Mouse (Mus musculus): Measurements from ENCODE around the gene Xdh.

The Xdh gene

DNA sequence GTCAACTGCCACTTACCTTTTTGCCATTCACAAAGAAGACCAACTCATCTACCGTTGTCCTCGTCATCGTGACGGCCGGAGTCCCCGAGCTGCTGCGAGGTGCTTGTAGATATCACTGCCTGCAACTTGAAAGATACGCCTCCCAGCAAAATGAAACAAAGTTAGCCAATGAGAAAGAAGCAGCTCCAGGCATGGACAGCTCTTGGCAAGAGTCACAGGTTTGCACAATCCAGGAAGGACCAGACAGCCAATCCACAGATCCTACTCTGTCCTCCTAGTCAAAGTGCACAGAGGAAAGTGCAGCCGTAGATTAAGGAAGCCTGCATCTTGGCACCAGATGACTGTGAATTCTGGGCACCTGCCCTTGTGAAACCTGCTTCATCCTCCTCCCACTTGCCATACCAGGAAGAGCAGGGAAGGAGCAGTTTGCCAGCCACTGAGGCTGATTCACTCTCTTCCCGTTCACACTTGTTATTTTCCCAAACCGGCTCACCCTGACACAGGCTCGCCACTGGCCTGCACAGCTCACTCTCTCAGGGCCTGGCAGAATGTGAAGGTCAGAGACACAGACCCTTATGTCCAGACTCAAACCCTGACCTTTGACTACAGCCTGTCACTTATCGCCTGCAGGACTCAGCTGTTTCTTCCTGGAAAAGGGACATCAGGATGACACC, at the start of gene Xdh:
Xdh (minus strand) TSS at position 135 of the 674 bp plus-strand sequence.
- no peak for DNase-seq (ENCODE audit: low spot score in 2 of 2)

DNA sequence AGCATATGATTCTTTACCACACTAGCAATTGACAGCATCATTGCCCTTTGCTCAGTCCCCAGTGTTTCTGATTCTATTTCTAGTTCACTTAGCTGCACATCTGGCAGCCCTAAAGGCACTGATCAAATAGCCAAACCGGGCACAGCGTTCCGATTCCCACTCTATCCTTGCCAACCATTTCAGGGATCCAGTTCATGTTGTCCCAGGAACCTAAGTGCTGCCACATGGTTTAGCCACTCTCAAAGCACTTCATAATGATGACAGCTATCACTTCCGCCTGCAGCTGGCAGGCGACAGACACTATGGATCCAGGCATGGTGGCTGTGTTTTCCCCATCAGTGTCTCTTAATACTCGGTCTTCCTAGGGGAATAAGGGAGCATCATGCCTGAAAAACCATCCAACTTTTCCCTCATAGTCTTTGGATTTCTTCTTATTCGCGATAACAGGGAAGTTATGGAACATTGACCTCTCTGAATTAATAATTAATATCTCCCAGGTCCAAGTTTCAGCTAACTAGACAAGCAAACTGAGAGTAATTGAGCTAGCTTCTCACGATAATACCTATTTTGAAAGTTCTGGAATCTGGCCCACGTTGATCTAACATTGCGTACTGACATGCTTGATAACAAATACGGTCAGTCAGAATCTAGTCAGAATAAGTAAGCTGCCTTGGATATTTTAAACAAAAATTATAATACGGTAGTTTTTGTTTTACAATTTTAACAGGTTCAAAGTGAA, 46.1 kb upstream of the Xdh start:
- DNase-seq (ENCODE audit: low spot score in 2 of 2), result no peak

DNA sequence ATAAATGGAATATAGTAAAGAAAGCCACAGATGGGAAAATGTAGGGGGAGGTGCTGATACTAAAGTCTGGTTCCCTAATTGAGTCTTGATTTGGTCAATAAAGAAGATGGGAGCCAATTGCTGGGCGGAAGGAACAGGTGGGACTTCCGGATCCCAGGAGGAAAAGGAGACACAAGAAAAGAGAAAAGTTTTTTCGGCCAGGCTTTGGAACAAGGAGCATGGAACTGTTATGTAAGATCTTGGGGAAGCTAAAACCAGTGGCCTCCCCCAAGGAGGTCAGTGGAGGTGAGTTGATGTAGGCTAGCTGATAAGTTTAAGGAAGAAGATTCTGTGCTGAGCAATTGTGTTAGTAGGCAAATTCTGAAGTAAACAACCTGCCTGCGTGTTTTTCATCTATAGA, 41.3 kb upstream of the Xdh start:
- DNase-seq (ENCODE audit: low spot score in 2 of 2), result no peak

DNA sequence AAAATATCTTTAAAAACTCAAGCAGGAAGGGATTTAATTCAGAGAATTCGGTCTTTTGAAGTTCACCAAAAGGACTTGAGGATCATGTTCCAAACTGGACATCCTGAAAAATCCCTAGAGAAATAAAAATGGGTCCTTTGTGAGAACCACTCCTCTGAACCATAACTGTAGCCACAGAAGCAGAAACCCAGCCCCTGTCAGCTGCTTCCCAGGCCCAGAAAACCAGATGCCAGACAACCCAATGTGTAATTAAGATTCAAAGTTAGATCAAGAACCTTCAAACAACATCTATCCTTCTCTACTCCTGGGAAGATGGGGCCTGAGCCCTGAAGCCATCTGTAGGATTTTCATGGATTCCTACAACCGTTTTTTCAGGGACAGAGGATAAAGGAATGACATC, 36.6 kb upstream of the Xdh start:
- DNase-seq (ENCODE audit: low spot score in 2 of 2), result no peak

DNA sequence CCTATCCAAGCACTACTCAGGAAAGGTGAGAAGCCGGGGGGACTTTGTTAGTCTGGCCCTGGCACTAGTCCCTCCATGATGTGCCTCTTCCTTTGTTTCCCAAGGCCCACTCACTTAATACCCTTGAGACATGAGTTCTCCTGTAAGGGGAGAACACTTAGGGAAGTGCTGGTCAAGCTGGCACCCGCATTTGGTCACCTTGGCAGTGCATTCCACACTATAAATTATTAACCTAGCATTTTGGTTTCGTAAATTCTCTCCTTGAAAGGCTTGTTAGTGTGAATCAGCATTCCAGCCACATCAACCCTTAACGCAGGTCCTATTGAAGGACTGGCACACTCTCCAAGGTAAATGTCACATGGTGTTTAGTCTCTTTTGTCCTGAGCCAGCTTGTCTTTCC, 35.9 kb upstream of the Xdh start:
- no peak for DNase-seq (ENCODE audit: low spot score in 2 of 2)

DNA sequence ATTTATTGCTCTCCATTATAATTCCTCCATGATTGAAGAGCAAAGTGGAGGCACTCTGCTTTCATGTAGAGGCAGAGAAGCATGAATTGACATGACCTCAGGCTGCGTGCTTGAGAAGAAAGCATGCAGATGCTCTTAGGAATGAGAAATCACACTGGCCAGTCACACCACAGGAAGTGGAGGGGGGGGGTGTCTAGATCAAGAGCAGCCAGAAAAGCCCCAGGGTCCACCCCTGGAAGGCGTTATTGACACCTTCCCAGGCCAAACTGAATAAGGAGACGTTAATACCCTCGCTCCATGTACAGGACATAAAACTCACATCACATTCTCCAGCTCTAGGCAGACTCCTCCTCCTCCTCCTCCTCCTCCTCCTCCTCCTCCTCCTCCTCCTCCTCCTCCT, 34.5 kb upstream of the Xdh start:
- DNase-seq (ENCODE audit: low spot score in 2 of 2), result no peak

DNA sequence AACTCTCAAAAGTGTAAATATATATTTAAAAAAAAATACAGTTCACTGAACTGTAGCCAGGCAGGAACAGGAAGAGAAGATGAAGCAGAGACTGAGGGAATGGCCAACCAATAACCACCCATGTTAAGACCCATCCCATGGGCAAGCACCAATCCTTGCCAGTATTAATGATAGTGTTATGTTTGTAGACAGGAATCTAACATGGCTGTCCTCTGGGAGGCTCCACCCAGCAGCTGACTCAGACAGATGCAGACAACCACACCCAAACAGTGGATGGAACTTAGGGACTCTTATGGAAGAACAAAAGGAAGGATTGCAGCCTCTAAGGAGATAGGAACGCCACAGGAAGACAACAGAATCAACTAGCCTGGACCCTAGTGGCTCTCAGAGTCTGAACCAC, 32.9 kb upstream of the Xdh start:
- no peak for DNase-seq (ENCODE audit: low spot score in 2 of 2)

DNA sequence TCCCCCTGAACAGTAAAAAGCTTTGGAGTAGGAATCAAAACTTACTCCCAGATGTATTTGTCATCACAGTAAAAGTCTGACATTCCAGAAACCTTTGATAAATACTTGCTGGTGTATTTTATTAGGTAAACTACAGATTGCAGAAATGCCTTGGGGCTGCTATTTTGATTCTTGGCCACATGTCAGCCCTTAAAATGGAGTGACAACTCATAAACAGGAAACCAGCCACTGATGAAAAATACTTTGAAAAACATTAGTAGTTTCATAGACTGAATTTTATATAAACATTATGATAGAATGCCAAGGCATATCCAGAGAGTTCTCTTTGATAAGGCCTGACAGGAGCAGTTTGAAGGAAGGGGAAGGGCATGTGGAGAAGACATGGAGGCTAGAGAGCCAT, 26.1 kb upstream of the Xdh start:
- DNase-seq (ENCODE audit: low spot score in 2 of 2), result no peak

DNA sequence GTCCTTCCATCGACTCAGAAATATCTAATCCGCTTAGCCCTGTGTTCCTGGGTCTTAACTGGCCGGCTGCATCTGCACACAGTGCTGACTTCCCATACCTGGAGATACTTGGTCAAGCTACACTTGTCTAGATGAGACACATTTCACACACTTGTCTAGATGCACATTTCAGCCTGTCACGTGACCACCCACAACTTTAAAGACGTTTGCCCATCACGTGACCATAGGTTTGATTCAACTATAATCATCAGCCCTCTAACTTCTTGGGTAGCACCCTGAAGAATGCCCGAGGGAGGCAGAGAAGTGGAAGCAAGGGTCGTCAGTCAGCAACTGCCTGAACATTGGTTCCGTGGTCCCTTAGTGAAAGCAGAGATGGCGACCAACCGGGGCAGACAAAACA, 22.7 kb upstream of the Xdh start:
- no peak for DNase-seq (ENCODE audit: low spot score in 2 of 2)

DNA sequence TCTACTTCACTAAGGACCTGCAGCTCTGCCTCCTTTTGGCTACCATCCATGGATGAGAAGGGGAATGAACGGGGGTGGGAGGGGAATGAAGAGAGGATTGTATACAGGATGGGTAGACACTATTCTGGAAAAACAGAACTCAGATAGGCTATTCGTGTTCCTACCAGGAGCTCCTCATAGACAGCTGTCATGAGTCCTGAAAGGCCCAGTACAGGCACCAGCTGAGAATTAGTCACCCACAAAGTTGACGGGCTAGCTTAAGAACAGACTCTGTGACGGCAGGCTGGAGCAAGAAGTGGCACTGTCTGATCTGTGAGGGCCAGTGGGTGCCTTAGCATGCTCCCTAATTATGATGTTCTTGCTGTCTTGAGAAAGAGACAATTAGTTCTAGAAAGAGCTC, 21.3 kb upstream of the Xdh start:
- no peak for DNase-seq (ENCODE audit: low spot score in 2 of 2)

DNA sequence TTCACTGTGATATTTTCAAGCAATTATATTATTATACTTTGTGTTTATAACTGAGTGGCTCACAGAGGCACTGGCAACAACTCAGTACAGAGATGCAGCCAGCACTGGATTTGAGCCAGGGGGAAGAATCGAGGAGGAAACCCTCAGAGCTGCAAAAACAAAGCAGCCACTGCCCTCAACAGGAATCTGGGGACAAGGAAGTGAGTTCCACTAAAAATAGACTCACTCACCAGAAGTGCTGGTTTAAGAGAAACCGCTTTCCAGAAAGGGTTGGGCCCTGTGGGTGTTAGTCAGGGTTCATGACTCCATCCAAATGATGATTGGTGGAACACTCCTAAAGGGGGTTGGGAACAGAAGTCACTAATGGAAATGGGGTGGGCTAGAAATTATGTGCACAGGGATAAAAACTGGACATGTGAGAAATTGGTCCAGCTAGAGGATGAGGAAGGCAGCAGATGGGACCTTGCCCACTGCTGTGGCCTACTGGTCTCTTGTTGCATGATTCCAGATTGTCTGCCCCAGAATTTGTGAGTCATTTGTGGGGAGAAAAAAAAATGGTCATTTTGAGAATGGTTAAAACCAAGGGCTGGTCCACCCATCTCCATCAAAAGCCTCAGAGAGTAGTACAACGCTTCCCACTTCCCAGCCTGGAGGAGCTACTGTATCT, 20.5 kb upstream of the Xdh start:
- no peak for DNase-seq (ENCODE audit: low spot score in 2 of 2)

DNA sequence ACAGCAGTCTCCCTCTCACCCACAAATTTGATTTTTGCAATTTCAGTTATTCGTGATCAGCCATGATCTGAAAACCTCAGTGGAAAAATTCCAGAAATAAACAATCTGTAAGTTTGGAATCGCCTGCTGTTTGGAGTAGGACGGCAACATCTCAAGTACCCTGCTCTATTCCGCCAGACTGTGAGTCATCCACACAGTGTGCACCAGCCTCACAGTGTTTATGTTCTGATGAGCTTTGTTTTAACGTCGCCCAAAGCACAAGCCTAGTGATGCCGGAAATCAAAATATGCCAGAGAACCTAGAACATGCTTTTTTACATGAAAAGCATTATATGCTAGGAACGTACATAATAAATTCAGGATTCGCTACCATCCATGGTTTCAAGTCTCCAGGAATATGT, 14.9 kb upstream of the Xdh start:
- no peak for DNase-seq (ENCODE audit: low spot score in 2 of 2)

DNA sequence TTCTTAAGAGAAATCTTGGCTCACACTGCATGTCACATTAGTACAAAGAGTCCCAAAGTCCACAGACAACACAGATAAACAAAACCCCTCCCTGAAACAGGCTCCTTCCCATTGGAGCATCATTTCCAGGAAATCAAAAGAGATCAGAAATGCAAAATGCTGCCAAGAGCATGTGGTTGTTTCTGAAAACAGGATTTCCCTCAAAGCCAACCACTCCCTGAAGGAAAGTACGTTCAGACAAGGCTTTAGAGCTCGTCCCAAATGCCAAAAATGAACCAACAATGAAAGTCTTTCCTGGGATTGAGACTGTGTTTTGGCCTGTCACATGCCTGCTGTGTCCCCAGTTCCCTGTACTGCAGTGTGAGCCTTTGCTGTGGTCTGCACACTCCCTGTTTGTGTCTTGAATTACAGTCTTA, 12.6 kb upstream of the Xdh start:
- DNase-seq (ENCODE audit: low spot score in 2 of 2), result no peak

DNA sequence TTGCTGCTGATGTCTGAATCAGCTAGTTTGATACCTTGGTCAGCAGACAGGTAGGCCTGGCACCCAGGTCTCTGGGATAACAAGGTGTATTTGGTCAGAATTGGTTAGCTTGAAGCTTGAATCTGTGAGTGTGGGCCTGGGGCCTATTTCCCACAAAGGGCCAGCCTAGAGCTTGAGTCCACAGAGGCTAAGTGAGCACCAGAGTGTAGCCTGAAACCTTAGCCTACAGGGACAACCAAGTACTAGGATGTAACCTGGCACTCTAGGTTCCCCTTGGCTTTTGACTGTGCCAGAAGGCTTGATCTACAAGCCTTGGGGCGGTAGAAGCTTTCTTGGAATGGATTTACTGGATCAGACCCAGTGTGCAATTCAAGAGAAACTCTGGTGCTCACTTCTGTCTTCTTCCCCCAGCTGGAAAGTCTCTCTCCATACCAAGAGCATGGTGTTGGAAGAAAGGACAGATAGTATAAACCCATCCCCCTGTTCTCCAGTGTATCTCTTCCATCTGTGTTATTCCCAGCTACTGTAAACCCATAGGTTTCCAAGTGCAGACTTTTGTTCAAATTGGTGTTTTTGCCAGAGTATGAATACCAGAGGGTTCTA, 11.9 kb upstream of the Xdh start:
- no peak for DNase-seq (ENCODE audit: low spot score in 2 of 2)

DNA sequence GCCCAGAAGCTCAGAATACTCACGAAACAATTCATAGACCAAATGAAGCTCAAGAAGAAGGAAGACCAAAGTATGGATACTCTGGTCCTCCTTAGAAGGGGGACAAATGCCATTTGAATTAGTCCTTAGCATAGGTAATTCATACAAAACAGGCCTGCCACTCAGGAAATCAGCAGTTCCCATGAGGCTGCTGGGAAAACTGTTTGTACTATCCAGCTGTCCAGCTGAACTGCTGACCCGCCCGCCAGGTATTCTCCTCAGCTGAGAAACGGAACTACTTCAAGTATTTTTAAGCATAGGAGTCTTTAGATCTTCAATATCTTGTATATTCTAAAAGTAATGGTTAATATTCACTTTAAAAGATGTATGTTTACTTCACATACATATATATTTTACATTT, 10.7 kb upstream of the Xdh start:
- DNase-seq (ENCODE audit: low spot score in 2 of 2), result no peak

DNA sequence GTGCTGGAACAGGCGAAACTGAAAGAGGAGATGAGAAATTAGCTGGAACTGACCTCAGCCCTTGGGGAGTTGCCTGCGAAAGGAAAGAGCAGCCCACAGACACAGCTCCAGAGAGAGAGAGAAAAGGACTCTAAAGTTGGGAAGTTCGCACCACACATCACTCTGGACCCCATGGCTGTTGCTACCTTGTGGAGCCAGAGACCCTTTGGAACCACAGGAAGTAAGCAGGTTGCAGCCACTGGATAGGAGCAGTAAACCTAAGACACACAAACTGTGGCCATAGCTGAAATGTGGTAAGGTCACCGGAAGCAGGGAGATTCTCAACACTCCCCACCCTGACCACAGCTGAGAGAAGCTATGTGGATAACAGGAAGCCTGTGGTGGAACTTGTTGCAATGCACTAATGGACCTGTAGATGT, 2.1 kb upstream of the Xdh start:
- no peak for DNase-seq (ENCODE audit: low spot score in 2 of 2)

DNA sequence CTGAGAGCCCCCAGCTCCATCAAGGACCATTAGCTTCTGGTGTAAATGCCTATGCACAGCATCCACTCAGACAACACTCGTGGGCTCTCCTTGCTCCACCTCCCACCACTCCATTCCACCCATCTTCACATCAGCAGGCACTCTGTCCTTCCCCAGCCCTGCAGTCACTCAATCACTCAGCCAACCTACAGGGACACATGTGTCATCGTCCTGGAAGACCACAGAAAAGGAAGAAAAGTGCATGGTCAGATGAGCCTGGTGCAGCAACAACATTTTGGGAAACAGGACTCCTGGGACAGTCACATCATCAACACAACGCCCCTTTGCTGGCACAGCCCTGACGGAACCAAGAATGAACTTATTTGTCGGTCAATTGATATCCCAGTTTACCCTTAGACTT, 974 bp upstream of the Xdh start:
- DNase-seq (ENCODE audit: low spot score in 2 of 2), result no peak

DNA sequence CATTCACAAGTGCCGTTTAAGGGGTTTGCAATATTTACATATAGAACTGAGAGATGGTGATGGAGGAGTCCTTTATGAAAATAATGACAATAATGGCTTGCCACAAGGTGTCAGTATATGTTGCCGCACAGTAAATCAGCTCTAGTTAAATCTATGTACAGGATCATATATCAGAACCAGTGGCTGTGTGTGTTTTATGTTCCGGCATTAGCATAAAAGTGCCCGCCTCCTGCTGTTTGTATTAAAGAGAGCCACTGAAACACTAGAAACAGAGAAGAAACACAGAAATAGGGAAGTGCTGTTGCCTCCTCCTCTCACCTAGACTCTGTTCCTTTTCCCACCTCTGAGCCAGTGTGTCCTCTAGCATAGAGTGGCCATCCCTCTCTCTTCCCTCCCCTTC, 498 bp downstream of the Xdh start:
- no peak for DNase-seq (ENCODE audit: low spot score in 2 of 2)

DNA sequence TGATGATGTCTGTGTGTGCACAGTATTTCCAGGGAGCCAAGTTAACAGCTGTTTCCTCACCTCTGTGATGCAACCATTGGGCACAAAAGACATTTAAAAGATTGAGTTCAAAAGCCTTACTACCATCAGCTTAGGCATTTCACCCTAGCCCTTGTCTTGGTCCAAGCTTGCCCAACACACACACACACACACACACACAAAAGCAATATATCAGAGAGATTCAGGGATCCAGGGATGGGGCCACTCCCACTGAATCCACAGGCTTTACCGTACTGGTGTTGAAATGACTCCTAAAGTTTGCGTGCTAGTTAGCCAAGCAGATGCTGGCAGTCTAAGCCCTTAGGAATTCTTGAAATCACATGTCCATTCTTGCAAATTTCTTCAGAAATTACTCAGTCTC, 1.2 kb downstream of the Xdh start:
- DNase-seq (ENCODE audit: low spot score in 2 of 2), result no peak

DNA sequence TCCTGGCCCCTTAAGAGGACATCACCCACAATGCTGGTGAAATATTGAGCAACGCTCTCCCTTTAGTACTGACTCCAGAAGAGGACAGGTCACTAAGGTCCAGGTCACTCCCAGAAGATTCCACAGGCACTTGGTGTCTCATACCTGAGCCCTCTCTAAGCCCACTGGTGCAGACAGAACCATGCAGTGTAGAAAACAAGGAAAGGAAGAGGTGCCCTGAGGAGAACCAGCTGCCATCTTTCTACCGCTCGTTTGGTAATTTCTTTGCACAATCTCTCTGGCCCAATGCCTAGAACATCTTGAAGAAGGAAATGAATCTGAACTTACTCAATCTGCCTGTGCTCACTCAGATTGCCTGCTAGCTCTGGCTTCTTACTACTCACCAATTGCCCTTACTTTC, 2.0 kb downstream of the Xdh start:
- DNase-seq (ENCODE audit: low spot score in 2 of 2), result no peak

DNA sequence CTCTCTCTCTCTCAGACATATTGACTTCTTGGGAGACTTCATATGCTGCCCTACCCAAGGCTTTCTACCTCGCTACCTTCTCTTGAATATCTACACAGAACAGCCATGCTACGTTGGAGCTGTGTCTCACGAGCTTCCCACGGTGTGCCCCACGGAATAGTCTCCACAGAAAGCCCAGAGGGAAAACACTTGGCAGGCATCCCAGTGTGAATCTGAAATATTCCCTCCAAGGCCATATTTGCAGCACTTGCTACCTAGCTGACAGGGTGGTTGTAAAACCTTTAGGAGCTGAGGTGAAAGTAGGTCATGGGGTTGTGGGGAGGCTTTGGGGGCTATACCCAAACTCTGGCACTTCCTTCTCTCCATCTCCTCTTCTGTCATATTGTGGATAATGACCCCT, 3.1 kb downstream of the Xdh start:
- DNase-seq (ENCODE audit: low spot score in 2 of 2), result no peak

DNA sequence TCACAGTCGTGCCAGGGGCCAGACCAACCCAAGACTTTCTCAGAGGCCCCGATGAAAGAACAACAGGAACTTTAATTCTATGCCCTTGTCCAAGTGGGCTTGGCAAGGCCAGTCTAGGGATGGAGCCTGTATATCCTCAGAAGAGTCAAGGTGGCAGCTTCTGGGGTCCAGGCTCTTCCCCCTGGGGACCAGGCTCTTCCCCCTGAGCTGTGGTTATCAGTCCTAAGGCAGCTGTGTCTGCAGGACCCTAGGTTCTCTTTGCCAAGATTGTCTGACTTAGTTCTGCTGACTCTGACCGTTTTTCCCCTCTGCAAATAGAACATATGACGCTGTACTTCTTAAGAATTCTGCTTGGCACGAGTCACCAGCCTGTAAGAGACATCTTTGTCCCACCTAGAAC, 5.3 kb downstream of the Xdh start:
- DNase-seq (ENCODE audit: low spot score in 2 of 2), result no peak

Data from frontal cortex, postnatal 14 days (tissue).